Mouse (Mus musculus) brain, embryonic 14.5 days (tissue): ENCODE results near the gene B3gnt2. TPM values are rescaled to one million over a fixed set of nuclear protein-coding genes. Genes with fewer than 3 reads are reported as not detected.

Source experiments
- DNase-seq: peaks from one replicate; pipeline ENCODE4 v3.0.0-alpha.2; 2011; ENCODE audit warnings: low read depth
- CTCF ChIP-seq: fragments of 200-500 bp; IDR thresholded peaks from 2 replicates; pipeline ENCODE4 v1.5.1; 2012; ENCODE audit warnings: inconsistent platforms, mild to moderate bottlenecking, moderate library complexity, borderline replicate concordance; ENCODE audit not compliant: insufficient read depth, insufficient read length; ENCODE audit errors: extremely low read depth
- POLR2A ChIP-seq: fragments of 200-500 bp; IDR thresholded peaks from 2 replicates; pipeline ENCODE4 v1.6.1; 2012; ENCODE audit warnings: mild to moderate bottlenecking, inconsistent platforms, borderline replicate concordance; ENCODE audit not compliant: poor library complexity, insufficient read depth, insufficient read length, severe bottlenecking; ENCODE audit errors: extremely low read depth
- polyA plus RNA-seq: library from polyadenylated mRNA; depleted of rRNA; stranded (reverse); fragments of >200 nt; gene quantifications from 2 replicates; pipeline ENCODE4 v1.2.3, GENCODE M21; 2012

The B3gnt2 gene
- polyA plus RNA-seq, 1 experiment: 2.3 TPM

DNA sequence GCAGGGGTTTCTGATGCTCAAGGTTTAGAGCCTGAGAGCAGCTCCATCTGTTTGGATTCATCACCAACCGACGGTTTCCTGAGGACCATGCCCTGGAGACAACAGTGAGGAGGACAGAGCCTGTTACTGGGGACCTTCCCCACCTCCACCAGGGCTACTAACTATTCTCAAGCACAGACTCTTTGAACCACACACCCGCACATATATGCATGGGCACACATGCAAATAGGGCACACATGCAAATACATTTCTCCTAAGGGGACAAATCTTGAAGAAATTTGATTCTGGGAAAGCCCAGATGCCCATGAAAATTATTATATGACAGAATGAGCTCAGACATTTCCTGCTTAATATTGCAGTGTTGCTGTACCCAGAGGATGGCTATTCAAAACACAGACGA lies 95.3 kb downstream of the B3gnt2 start:
- no peak for TF ChIP-seq CTCF
- TF ChIP-seq POLR2A: no peak
- no peak for DNase-seq

- TF ChIP-seq POLR2A: no peak
- TF ChIP-seq CTCF: no peak
- peak; percentile 3 for DNase-seq
These were observed 97.0 kb downstream of the B3gnt2 start for GRCm38 (mm10) chr11:22763556-22764295.

DNA sequence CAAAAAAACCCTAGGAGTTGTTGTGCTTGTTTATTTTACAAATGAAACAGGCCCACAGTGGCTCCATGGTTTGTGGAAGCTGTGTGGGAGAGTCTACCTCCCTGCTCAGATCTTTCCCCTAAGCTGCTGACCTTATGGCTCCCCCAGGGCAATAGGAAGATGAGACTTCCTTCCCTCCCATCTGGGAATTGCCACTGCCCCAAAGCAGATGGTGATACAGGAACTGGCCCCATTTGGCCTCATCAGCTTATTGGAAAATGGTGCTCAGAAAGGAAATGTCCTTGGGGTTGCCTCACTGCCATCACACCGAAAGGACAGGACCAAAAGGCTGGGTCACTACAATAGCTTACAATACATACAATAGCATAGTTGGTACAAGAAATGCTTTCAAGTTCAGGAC lies 97.7 kb downstream of the B3gnt2 start:
- no peak for DNase-seq

GRCm38 (mm10) chr11:22762236-22762927 lies 98.4 kb downstream of the B3gnt2 start:
- DNase-seq: no peak

More for the DNA sequence above, 97.7 kb downstream of the B3gnt2 start:
- no peak for TF ChIP-seq POLR2A
- TF ChIP-seq CTCF: no peak

GRCm38 (mm10) chr11:22759783-22760182 lies 101.0 kb downstream of the B3gnt2 start:
- no peak for DNase-seq
- TF ChIP-seq POLR2A: no peak
- TF ChIP-seq CTCF: no peak

More at GRCm38 (mm10) chr11:22762236-22762927, 98.4 kb downstream of the B3gnt2 start:
- TF ChIP-seq CTCF (no peak), POLR2A (no peak)

DNA sequence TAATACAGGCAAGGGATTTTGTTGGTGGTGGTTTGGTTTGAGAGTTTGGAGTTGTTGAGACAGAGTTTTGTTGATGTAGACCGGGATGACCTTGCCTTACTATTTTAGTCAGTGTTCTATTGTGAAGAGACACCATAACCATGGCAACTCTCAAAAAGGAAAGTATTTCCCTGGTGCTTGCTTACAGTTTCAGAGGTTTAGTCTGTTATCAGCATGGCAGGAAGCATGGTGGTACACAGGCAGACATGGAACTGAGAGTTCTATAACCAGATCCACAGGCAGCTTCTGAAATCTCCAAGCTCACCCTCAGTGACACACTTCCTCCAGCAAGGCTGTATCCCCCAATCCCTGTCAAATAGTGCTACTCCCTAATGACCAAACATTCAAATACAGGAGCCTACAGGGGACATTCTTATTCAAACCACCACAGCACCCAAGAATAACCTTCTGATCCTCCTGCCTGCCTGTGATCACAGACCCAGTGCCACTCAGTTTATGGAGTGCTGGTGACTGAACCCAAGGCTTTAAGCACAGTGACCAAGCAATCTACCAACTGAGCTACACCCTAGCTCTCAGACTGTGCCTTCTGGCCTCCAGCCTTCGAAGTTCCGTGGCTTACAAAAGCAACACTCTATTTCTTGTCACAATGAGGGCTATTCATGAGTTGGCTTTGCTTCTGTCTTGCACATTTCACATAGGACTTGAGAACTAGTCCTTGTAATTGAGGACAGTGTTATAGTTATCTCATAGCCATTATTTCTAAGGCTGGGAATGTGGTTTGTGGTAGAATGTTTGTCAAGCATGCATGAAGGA lies 104.4 kb downstream of the B3gnt2 start:
- TF ChIP-seq POLR2A: no peak
- no peak for TF ChIP-seq CTCF
- no peak for DNase-seq

GRCm38 (mm10) chr11:22755180-22755579 lies 105.6 kb downstream of the B3gnt2 start:
- no peak for TF ChIP-seq POLR2A
- TF ChIP-seq CTCF: no peak
- DNase-seq: no peak

DNA sequence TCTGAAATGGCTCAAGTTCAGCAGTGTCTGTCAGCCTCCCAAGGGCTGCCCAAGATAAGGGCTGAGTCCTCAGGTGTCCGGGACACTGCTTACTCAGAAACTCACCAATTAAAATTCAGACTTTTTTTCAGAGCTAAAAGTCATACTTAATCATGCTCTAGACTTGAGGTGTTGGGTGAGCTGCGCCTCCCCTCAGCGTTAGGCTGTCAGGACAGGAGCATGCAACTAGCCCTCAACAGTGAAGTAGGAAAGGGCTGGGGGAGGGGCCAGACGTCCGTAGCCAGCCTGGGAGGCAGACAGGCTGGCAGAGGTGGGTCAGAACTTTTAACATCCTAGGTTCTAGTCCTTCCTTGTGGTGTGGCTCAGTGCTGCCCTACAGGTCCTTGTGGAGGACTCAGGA lies 108.2 kb downstream of the B3gnt2 start:
- DNase-seq: no peak
- TF ChIP-seq POLR2A (no peak), CTCF (no peak)

DNA sequence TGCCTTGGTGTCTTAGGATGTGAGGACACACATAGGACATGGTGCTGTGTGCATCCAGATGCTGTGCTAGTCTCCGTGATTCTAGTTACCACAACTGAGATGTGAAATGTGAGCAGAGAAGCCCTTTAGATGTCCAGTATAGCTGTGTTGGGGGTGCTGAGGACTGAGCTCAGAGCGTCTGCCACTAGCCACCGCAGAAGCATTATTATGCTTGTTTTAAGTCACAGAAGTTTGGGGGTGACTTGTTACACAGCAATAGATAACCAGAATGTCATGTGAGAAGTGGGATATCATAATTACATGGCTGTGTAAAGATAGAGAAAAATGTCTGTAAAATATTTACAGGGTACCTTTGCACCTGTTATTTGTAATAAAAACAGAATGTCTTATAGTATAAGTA lies 109.2 kb downstream of the B3gnt2 start:
- no peak for DNase-seq
- no peak for TF ChIP-seq POLR2A
- no peak for TF ChIP-seq CTCF

GRCm38 (mm10) chr11:22747406-22747805 lies 113.4 kb downstream of the B3gnt2 start:
- no peak for DNase-seq
- no peak for TF ChIP-seq CTCF
- TF ChIP-seq POLR2A: no peak

DNA sequence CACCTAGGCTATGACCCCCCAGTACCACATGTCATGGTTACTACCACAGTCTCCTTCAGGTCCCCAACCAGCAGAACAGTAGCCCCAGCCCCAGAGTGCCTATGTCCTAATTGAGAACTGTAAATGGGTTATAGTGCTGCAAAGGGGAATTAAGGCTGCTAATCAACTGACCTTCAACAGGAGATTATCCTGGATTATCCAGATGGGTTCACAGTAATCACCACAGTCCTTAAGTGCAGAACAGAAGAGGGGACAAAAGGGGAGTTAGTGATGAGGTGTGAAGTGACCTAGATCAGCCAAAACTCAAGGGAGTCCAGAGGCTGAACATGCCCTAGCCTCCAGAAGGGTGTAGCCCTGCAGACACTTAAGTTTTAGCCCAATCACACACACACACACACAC lies 115.4 kb downstream of the B3gnt2 start:
- TF ChIP-seq CTCF (no peak), POLR2A (no peak)
- DNase-seq: no peak
